Mouse (Mus musculus) lung, postnatal 10 days (tissue): ENCODE measurements around the gene Ace.

ENCODE experiments used
- DNase-seq: peaks from one replicate; pipeline ENCODE4 v3.0.0; 2021

The Ace gene

DNA sequence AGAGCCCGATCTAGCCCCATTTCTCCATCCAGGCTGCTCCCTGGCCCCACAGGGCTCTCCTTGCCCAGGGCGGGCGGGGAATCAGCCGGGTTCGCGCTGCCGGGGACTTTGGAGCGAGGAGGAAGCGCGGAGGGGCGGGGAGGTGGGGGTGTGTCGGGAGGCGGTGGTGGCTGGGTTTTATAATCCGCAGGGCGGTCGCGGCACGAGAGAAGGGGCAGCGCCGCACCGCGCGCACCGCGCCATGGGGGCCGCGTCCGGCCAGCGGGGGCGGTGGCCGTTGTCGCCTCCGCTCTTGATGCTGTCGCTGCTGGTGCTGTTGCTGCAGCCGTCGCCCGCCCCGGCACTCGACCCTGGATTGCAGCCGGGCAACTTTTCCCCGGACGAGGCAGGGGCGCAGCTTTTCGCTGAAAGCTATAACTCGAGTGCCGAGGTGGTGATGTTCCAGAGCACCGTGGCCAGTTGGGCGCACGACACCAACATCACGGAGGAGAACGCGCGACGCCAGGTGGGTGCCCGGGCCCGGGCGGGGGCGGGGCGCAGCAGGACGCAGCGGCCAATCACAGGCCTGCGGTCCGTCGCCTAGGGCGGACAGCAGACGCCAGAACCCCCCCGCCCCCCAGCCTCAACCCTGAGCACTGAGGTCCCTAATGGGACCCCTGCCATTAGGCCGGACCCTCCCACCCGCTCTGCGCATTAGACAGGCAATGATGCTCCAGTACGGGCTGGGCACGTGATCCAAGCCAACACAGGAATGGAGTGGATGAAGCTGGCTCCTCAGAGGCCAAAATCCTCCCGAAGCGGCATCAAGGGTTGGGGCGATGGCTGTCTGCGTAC is at the start of gene Ace:
TSS of gene Ace (plus strand) at position 205 of the 834 bp plus-strand sequence.
- DNase-seq = peak; percentile 75

DNA sequence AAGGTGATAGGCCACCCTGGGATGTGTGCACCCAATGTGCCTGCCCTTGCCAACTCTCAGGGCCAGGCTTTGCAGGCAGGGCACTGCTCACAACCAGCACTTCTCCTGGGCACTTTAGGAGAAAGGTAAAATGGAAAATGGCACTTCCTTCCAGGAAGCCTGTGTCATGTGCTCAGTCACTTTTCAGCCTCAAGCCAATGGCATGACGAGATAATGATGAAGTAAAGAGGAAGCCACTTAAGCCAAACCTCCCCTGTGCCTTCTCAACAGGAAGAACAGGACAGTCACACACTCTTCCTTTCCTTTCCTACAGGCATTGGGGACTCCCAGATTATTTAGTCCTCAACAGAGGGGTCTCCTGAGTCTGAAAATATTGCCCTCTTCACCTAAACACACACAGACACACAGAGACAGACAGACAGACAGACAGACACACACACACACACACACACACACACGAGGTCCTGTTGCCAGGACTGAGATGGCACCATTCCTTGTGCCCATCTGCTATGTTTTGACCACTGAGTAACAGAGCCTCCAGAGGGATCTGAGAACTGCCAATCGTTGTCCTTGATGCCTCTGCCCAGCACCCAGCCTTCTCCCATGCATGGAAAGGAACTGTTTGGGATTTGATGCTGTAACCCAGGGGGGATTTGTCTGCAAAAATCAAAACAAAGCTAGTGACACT is 47.5 kb upstream of the Ace start:
- no peak for DNase-seq

- DNase-seq = no peak
Observed at GRCm38 (mm10) chr11:105920836-105921235, 46.9 kb upstream of the Ace start.

- DNase-seq = no peak
Observed at GRCm38 (mm10) chr11:105921275-105921674, 46.5 kb upstream of the Ace start.

DNA sequence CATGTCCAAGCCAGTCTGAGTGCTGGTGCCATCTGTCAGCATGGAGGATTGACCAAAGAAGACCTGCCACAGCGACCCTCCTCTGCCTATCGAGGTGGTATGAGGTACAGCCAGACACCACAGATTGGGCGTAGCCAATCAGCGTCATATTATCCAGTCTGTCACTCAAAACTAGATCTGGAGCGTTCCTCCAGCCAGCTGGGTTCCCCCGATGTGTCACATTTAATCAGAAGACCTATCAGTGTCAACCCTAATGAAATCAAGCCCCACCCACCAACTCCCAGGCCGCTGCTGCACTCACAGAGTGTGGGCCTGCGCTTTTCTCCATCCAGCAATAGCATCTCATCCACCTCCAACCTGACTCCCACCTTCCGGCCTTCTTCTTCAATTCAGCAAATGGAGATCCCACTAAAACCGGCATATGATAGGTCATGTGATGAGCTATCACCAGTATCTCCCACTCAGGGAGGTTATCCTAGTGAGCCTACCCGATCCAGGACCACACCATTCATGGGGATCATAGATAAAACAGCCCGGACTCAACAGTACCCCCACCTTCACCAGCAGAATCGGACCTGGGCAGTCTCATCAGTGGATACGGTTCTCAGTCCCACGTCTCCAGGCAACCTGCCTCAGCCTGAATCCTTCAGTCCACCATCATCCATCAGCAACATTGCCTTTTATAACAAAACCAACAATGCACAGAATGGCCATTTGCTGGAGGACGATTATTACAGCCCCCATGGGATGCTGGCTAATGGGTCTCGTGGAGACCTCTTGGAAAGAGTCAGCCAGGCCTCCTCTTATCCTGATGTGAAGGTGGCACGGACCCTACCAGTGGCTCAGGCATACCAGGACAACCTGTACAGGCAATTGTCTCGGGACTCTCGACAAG is 44.7 kb upstream of the Ace start:
- no peak for DNase-seq

DNA sequence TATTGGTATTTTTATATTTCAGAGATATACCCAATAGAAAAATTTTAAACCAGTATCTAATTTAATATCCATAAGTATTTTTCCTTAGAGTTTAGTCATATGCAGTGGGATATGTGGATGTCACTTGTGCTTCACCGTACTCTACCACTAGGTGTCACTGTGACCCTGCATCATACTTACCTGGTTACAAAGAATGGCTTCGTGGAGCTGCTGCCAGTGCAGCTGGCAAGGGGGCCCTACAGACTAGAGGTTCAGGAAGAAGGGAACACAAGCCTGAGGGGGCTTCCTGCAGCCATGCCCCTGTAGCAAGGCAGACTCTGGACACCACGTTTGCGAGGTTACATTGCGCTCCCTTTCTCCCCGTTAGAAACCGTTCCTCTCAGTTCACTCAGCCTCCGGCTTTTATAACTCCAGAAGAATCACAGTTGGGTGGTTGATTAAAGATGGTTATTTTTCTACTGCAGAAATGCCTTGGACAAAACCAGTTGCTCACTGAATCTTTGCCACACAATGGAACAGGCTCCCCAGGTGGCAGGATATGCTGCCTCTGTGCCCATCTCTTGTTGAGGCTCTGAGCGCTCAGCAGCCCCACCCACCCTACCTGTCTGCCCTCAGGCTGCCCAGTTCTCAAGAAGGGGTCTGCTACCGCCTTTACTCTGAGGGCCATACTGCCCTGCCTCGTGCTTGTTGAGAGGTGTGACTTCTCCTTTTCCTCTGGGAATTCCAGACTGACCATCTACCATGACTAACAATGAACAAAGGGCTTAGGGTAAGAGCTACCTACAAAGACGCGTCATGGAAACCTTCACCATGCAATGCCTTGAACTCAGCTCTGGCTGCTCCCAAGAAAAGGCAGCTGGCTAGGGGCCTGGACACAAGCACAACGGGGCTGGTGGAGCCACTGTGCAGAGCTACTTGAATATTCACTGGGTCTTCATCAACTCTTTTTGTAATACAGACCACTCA is 40.4 kb upstream of the Ace start:
- DNase-seq = peak; percentile 84

DNA sequence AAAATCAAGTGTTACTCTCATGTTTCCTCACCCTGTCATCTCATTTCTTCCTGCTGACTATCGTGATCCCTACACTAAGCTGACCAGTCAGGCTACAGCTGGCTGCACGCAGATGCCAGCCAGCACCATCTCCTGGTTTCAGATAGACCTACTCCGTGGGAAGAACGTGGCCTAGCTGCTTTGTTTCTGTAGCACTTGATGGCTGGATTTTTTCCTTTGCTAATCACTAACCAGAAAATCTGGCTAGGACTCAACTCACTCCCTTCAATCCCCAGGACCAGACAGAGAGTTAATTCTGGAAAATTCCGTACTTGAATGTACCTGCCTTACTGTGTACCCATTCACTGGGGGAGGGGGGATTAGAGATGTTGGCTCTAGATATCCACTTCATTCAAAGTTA is 39.6 kb upstream of the Ace start:
- DNase-seq = no peak

DNA sequence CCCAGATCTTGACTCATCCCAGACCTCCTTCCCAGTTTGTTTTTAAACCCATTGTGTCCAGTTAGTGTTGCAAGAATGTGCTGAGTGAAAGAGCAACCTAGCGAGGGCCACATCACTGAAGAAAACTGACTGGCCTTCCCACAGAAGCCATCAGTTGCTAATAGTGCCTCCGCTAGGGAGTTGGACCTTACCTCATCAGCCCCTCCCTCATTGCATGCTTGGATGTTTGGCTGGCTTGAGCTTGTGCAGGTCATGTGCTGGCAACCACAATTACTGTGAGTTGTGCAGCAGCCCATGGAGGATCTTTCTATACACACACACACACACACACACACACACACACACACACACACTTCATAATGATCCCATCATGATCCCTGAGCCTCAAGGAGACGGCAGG is 36.4 kb upstream of the Ace start:
- DNase-seq = no peak

DNA sequence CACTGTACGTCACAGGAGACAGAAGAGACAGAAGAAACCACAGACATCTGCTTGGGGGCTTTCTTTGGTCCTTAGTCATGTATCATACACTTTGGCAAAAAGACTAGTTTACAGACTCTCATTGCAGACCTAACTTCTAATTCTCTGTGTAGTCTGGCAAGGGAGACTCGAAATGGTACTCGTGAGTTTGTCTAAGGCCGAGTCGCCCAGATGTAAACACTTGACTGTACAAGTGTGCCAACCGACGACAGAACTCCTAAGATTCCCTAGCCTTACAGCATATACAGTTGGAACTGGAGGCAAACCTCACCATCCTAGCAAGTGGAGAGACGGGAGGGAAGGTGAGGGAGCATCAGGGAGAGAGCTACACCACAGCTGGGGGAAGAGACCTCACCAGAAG is 34.0 kb upstream of the Ace start:
- DNase-seq = peak; percentile 45

GRCm38 (mm10) chr11:105934303-105934711 is 33.4 kb upstream of the Ace start:
- DNase-seq = no peak

- no peak for DNase-seq
Observed at GRCm38 (mm10) chr11:105934816-105935215, 32.9 kb upstream of the Ace start.

DNA sequence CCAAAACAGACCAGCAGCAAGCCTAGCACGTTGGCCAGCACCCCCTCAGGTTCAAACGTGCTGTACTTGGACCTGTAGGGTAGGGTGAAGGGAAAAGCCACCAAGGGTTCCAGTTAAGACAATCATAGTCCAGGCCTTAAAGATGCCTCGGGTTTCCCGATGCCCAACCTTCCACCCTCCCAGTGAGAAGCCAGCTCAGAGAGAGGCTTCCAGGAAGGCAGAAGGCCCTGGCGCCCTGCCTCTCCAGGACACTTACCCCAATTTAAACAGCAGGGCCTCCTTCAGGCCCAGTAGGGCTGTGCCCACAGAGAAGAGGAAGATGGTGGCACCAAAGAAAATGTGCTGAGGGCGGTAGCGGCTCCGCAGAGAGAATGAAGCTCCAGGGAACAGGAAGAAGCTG is 32.2 kb upstream of the Ace start:
- no peak for DNase-seq

GRCm38 (mm10) chr11:105936200-105936599 is 31.5 kb upstream of the Ace start:
- DNase-seq = peak; percentile 88

GRCm38 (mm10) chr11:105936974-105937373 is 30.8 kb upstream of the Ace start:
- no peak for DNase-seq

GRCm38 (mm10) chr11:105938771-105939170 is 29.0 kb upstream of the Ace start:
- DNase-seq = no peak

- DNase-seq = no peak
Observed at GRCm38 (mm10) chr11:105941973-105942372, 25.8 kb upstream of the Ace start.

GRCm38 (mm10) chr11:105943133-105944102 is 24.3 kb upstream of the Ace start:
- DNase-seq = peak; percentile 79

DNA sequence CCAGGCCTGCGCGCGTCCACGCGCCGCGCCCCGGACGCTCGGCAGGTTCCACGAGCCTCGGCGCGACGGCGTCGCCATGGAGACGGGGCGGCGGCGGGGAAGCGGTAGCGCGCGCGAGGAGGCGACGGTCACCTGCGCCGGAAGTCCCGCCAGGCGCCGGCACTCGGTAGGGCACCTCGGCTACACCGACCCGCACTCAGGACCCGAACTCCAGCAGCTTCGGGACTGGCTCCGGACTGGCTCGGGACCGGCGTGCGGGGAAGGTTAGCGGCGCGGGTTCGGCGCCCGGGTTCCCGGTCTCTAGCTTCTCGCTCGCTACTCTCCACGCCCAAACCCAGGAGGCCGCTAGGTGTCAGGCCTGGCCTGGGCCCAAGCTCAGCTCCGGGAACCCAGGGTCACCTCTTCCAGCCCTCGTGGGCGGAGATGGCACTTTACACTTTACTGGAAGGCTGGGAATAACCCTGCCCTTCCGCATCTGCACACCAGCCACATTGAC is 23.6 kb upstream of the Ace start:
- peak; percentile 89 for DNase-seq

- DNase-seq = peak; percentile 83
Observed at GRCm38 (mm10) chr11:105944770-105945672, 22.7 kb upstream of the Ace start.
